Mouse (Mus musculus): ENCODE measurements at regions not wholly inside any gene's neighbourhood (a gene's known extent, or its start where the extent isn't known, plus 50 kb on each side); places are given as distances from the start of the nearest gene placed in this dataset.

GRCm38 (mm10) chr2:19743467-19743866 lies 85.9 kb downstream of the Otud1 start:
- no peak for TF ChIP-seq CTCF (conservative IDR thresholded peaks at IDR 0.05; ENCODE audit: insufficient read depth, insufficient read length, low read depth, low read length)
- no peak for TF ChIP-seq POLR2A (IDR thresholded peaks at IDR 0.05; ENCODE audit: low read depth, low read length)

Data from kidney, adult 2 months (tissue).